Mouse (Mus musculus): ENCODE results near the gene Hsp90ab1. TPM values are rescaled to one million over a fixed set of nuclear protein-coding genes. Genes with fewer than 3 reads are reported as not detected.
A peak's percentile ranks its signal among the peaks of the same experiment; 100 is the strongest.

Gene Hsp90ab1
- polyA plus RNA-seq, 1 experiment from 2014 or later, result 1,551 TPM

DNA sequence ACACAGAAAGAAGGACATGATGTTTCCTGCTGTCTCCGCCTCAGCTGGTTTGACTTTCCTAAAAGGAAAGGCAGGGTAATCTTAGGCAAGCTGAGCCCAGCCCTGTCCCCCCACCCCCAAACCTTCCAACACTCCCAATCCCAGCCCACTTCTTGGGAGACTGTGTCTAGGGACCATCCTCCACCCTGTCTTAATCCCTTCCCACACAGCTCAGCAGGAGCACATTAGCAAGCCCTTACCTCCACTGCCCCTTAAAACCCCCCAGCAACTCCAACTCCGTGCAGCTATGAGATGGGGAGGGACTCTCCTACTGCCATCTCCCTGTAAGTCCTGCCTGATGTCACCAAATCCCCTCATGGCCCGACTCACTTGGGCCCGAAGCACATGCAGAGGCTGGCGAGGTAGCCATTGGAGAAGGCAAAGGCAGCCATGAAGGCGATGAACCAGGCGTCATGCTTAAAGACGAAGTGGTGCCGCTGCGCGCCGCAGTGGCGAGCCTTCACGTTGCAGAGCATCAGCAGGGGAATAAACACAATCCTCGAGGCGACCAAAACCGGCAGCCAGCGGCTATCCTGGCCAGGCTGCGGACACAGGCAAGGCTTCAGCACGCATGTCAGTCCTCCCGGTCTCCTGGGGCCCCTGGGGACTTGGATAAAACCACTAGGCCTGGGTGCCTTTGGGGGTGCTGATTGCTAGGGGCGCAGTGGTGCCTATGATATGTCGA lies 12.8 kb upstream of the Hsp90ab1 start:
- Histone ChIP-seq H3K9ac (no peak overlapping the region), H3K27me3 (replicated peaks) (no peaks in the 10 kb centered on the region), H3K4me3 (replicated peaks) (no peak overlapping the region), H3K27ac (peak overlapping the region; percentile 84), H3K4me2 (no peak overlapping the region), H3K4me1 (peaks cover 31% of the 10 kb centered on the region), H3K9me3 (no peaks in the 10 kb centered on the region), H3K36me3 (peaks cover 14% of the 10 kb centered on the region; the same call in 1 of the 2 replicates)
- 74% methylated on average over 23 of the region's 23 CpGs for WGBS
- no peak for ATAC-seq (ENCODE audit: insufficient read depth, low FRiP score, low read depth)

DNA sequence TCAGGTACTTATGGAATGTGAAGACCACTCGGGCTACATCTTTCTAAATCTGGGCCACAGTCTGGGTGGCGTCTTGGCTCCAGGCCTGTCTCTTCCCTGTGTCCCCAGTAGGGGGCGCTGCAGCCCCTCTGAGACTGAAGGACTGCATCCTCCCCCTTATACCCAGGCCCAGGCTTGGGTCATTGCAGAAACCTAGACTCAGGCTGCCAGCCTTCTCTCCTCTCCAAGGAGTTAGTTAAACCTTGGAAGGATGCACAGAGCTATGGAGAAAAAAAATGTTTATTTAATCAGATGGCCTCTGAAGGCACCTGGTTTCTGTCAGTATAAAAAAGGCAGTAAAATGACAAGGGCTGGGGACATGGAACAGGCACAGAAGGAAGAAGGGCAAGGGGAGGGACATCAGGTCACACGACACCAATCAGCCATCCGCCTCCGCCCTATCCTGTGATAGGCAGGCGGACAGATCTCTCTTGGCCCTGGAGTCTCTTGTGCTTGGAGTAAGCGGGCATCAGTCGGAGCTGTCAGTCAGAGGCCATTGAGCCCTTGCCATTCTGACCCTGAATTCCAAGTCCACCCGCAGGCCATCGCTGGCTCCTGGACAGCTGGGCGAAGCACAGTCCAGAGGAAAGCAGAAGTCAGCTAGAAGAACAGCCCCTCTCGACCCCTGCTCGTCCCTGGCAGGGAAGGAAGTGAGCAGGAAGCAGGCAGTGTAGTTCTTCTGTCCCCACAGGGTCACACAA lies 12.0 kb upstream of the Hsp90ab1 start:
- peaks cover 14% of the 10 kb centered on the region; the same call in 1 of the 2 replicates for H3K36me3 ChIP-seq
- ATAC-seq (ENCODE audit: insufficient read depth, low FRiP score, low read depth), result peak; percentile 36
- H3K4me2 ChIP-seq, result peak overlapping the region; percentile 4; the same call in 1 of the 2 replicates
- H3K4me1 ChIP-seq, result peaks cover 33% of the 10 kb centered on the region
- H3K27me3 ChIP-seq (replicated peaks), result no peaks in the 10 kb centered on the region
- H3K4me3 ChIP-seq (replicated peaks), result no peak overlapping the region
- H3K9me3 ChIP-seq, result no peaks in the 10 kb centered on the region
- no peak overlapping the region for H3K9ac ChIP-seq
- 33% methylated on average over 14 of the region's 14 CpGs for WGBS
- H3K27ac ChIP-seq, result peak overlapping the region; percentile 84

DNA sequence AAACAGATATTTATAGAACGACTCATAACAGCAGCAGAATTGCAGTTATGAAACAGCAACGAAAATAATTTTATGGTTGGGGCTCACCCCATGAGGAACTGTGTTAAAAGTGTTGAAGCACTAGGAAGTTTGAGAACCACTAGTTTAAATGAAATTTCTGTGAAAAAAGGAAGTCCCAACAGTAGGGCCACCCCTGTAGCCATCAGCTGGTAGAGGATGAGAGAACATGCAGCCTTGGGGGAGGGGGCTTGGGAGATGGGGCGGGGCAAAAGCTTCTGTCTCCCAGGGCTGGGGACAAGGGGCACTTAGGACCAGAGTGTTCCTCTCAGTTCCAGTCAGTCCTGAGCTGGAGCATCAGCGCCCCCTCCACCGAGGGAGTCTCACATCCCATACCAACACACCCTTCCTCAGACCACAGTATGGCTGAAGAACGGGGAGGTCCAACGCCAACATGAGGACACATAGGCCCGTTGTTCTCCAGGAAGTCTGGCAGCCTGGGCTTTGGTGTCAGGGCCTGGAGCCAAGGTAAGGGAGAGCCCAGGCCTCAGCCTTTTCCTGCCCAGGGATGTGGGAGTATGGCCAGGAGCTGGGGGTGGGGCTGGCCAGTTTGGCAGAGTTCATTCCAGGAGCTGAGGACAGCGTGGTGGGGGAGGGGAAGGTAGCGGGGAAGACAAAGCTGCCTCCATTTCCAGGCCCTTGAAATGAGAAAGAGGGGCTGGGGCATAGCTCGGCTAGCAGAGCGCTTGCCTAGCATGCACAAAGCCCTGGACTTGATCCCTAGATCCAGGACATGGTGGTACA lies 11.2 kb upstream of the Hsp90ab1 start:
- ATAC-seq (ENCODE audit: insufficient read depth, low FRiP score, low read depth), result peak; percentile 48
- 39% methylated on average over 12 of the region's 12 CpGs for WGBS
- no peak overlapping the region for H3K9ac ChIP-seq

GRCm38 (mm10) chr17:45582715-45583355 lies 9.8 kb upstream of the Hsp90ab1 start:
- ATAC-seq (ENCODE audit: insufficient read depth, low FRiP score, low read depth), result no peak
- H3K4me3 ChIP-seq (replicated peaks), result no peak overlapping the region
- H3K27me3 ChIP-seq (replicated peaks), result no peaks in the 10 kb centered on the region
- H3K27ac ChIP-seq, result peak overlapping the region; percentile 0; the same call in 1 of the 2 replicates
- H3K9me3 ChIP-seq, result no peaks in the 10 kb centered on the region
- H3K36me3 ChIP-seq, result 0 out of 2 replicates have a peak, but pooled peaks cover 7% of the 10 kb centered on the region
- peaks cover 33% of the 10 kb centered on the region for H3K4me1 ChIP-seq
- no peak overlapping the region for H3K4me2 ChIP-seq
- WGBS, result 53% methylated on average over 6 of the region's 6 CpGs
- no peak overlapping the region for H3K9ac ChIP-seq

More for the DNA sequence above, 11.2 kb upstream of the Hsp90ab1 start:
- Histone ChIP-seq H3K36me3 (peaks cover 13% of the 10 kb centered on the region; the same call in 1 of the 2 replicates), H3K27me3 (replicated peaks) (no peaks in the 10 kb centered on the region), H3K9me3 (no peaks in the 10 kb centered on the region), H3K4me1 (peaks cover 33% of the 10 kb centered on the region), H3K4me2 (peak overlapping the region; percentile 4; the same call in 1 of the 2 replicates), H3K4me3 (replicated peaks) (no peak overlapping the region), H3K27ac (peak overlapping the region; percentile 84)

GRCm38 (mm10) chr17:45582188-45582587 lies 9.1 kb upstream of the Hsp90ab1 start:
- 0 out of 2 replicates have a peak, but pooled peaks cover 3% of the 10 kb centered on the region for H3K36me3 ChIP-seq
- no peaks in the 10 kb centered on the region for H3K27me3 ChIP-seq (replicated peaks)
- no peak overlapping the region for H3K27ac ChIP-seq
- no peak overlapping the region for H3K4me2 ChIP-seq
- H3K9ac ChIP-seq, result no peak overlapping the region
- no peak for ATAC-seq (ENCODE audit: insufficient read depth, low FRiP score, low read depth)
- H3K4me3 ChIP-seq (replicated peaks), result no peak overlapping the region
- no peaks in the 10 kb centered on the region for H3K9me3 ChIP-seq
- H3K4me1 ChIP-seq, result peaks cover 35% of the 10 kb centered on the region
- WGBS, result 86% methylated on average over 6 of the region's 6 CpGs

DNA sequence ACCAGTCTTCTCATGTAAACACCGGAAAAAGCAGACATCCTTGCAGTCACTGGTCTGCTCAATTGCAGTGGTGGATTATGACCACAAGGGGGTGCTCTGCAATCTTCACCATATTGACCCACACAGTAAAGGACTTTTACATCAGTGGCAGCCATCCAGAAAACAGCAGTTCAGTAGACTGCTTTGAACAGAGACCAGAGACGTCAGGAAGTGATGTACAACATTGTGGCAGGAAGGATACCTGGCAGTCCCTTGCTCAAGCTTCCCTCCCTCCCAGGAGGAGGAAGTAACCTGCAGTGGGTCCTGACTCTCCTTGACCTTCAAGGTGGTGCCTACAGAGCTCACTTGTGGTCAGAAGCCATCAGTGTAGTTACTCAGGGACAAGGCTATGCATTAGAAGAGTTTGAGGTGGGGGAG lies 8.5 kb upstream of the Hsp90ab1 start:
- no peak for ATAC-seq (ENCODE audit: insufficient read depth, low FRiP score, low read depth)
- no peaks in the 10 kb centered on the region for H3K27me3 ChIP-seq (replicated peaks)
- H3K4me3 ChIP-seq (replicated peaks), result no peak overlapping the region
- no peak overlapping the region for H3K4me2 ChIP-seq
- H3K36me3 ChIP-seq, result no peaks in the 10 kb centered on the region
- peaks cover 35% of the 10 kb centered on the region for H3K4me1 ChIP-seq
- 3% methylated on average over 2 of the region's 2 CpGs for WGBS
- no peaks in the 10 kb centered on the region for H3K9me3 ChIP-seq
- peak overlapping the region; percentile 67 for H3K27ac ChIP-seq
- no peak overlapping the region for H3K9ac ChIP-seq

DNA sequence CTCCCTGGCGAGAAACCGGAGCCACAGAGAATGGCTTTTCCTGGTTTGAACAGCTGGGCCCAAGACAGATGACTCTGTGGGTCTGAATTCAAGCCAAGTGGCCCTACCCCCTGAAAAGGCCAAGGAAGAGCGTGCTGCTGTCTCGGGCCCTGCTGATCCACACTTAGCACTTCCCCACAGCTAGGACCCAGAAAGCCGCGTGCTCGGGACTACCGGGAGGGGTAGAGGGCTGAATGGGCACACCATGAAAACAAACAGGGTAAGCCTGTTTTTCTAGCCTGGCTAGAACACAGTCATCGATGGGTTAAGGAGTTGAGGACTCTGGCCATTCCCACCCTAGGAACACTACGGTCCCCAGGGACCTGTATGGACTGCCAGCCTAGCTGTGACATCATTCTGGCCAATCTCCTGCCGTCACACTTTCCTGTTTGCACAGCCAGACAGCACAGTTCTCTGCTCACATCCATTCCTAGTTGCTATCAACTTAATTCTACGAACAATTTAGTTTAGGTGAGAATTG lies 7.9 kb upstream of the Hsp90ab1 start:
- H3K4me1 ChIP-seq, result peaks cover 33% of the 10 kb centered on the region
- 26% methylated on average over 12 of the region's 12 CpGs for WGBS
- no peak overlapping the region for H3K9ac ChIP-seq
- no peaks in the 10 kb centered on the region for H3K9me3 ChIP-seq
- H3K27me3 ChIP-seq (replicated peaks), result no peaks in the 10 kb centered on the region
- H3K4me2 ChIP-seq, result no peak overlapping the region
- no peak overlapping the region for H3K4me3 ChIP-seq (replicated peaks)
- H3K27ac ChIP-seq, result peak overlapping the region; percentile 67
- peak; percentile 29; the same call in 1 of the 2 replicates for ATAC-seq (ENCODE audit: insufficient read depth, low FRiP score, low read depth)
- no peaks in the 10 kb centered on the region for H3K36me3 ChIP-seq

DNA sequence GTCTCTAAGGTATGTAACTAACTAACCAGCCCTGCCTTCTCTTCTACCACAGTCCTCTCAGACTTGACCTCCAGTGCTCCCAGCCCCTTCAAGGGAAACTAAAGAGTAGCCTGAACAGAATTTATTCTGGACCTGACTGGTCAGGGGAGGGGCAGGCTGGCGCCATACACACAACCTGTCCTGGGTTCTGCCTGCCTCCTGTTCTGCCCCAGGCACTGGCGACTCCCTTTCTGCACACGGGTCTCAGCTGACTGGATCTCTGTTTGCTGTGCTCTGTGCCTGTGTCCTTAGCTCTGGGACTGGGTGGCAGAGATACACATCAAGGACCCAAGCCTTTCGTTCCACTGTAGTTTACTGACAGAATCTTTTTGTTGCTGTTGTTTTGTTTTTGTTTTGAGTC lies 6.5 kb upstream of the Hsp90ab1 start:
- H3K27ac ChIP-seq, result no peak overlapping the region
- ATAC-seq (ENCODE audit: insufficient read depth, low FRiP score, low read depth), result no peak
- WGBS, result 78% methylated on average over 4 of the region's 4 CpGs

DNA sequence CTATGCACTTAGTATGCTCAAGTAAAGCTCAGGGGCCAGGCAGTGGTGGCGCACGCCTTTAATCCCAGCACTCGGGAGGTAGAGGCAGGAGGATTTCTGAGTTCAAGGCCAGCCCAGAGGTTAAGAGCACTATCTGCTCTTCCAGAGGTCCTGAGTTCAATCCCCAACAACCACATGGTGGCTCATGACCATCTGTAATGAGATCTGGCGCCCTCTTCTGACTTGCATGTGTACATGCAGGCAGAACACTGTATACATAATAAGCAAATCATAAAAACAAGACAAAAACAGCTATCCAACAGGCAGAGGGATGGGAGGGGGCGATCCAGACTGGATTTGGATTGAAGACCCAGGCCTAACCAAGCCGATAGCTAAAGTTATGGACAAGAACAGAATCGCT lies 5.8 kb upstream of the Hsp90ab1 start:
- peak overlapping the region; percentile 83 for H3K27ac ChIP-seq
- H3K4me3 ChIP-seq (replicated peaks), result no peak overlapping the region
- peaks cover 24% of the 10 kb centered on the region for H3K4me1 ChIP-seq
- H3K36me3 ChIP-seq, result no peaks in the 10 kb centered on the region
- no peak overlapping the region for H3K4me2 ChIP-seq
- H3K9ac ChIP-seq, result no peak overlapping the region
- H3K9me3 ChIP-seq, result no peaks in the 10 kb centered on the region
- 68% methylated on average over 7 of the region's 7 CpGs for WGBS
- H3K27me3 ChIP-seq (replicated peaks), result no peaks in the 10 kb centered on the region
- ATAC-seq (ENCODE audit: insufficient read depth, low FRiP score, low read depth), result no peak

More for the DNA sequence above, 6.5 kb upstream of the Hsp90ab1 start:
- Histone ChIP-seq H3K4me2 (no peak overlapping the region), H3K4me3 (replicated peaks) (no peak overlapping the region), H3K36me3 (no peaks in the 10 kb centered on the region), H3K27me3 (replicated peaks) (no peaks in the 10 kb centered on the region), H3K9me3 (no peaks in the 10 kb centered on the region), H3K9ac (no peak overlapping the region), H3K4me1 (peaks cover 26% of the 10 kb centered on the region)

DNA sequence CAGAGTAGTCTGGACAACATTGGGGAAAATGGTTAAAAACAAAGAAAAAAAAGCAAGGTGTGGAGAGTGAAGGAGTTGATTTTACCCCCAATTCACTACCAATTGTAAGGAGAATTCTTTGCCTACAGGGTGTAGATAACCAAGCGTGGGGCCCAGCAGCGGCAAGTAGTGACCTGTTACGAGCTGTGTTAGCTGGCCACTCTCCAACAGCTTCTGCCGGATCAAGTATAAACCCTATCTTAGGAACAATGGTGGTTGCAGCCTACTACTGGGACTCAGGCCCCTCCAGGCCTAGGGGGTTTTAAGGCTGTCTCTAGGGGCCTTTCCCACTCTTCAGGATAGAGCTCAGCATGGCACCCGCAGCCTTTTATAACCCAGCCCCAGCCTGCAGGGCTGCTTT lies 5.2 kb upstream of the Hsp90ab1 start:
- H3K4me3 ChIP-seq (replicated peaks), result no peak overlapping the region
- no peak for ATAC-seq (ENCODE audit: insufficient read depth, low FRiP score, low read depth)
- WGBS, result 53% methylated on average over 5 of the region's 5 CpGs

More for the DNA sequence above, 5.2 kb upstream of the Hsp90ab1 start:
- H3K27me3 ChIP-seq (replicated peaks), result no peaks in the 10 kb centered on the region
- no peaks in the 10 kb centered on the region for H3K9me3 ChIP-seq
- no peak overlapping the region for H3K4me2 ChIP-seq
- H3K36me3 ChIP-seq, result no peaks in the 10 kb centered on the region
- H3K9ac ChIP-seq, result no peak overlapping the region
- peak overlapping the region; percentile 83 for H3K27ac ChIP-seq
- H3K4me1 ChIP-seq, result peaks cover 24% of the 10 kb centered on the region
